Mouse (Mus musculus) myocyte (in vitro differentiated cells): Measurements from ENCODE around the gene Kif6. TPM values are rescaled to one million over a fixed set of nuclear protein-coding genes. Genes with fewer than 3 reads are reported as not detected.

Source experiments
- H3K27me3 ChIP-seq: one replicate; pipeline ENCODE4 v1.6.1; 2011; ENCODE audit not compliant: control insufficient read depth, insufficient read depth, insufficient read length
- H3K36me3 ChIP-seq: one replicate; pipeline ENCODE4 v1.6.1; 2011; ENCODE audit not compliant: control insufficient read depth, insufficient read depth
- H3K4me2 ChIP-seq: one replicate; pipeline ENCODE4 v1.6.1; 2011; ENCODE audit warnings: low read depth, control low read depth
- H3K4me3 ChIP-seq: one replicate; pipeline ENCODE4 v1.5.1; 2011; ENCODE audit warnings: mild to moderate bottlenecking, control low read depth, moderate library complexity
- H3K79me2 ChIP-seq: one replicate; pipeline ENCODE4 v1.6.1; 2011; ENCODE audit not compliant: control insufficient read depth, insufficient read depth
- H3ac ChIP-seq: one replicate; pipeline ENCODE4 v1.6.1; 2011; ENCODE audit not compliant: control insufficient read depth, insufficient read length
- CEBPB ChIP-seq: IDR thresholded peaks from 2 replicates; pipeline ENCODE4 v1.6.1; 2011; ENCODE audit warnings: mild to moderate bottlenecking, moderate library complexity; ENCODE audit not compliant: poor library complexity, insufficient read depth, severe bottlenecking
- E2F4 ChIP-seq: IDR thresholded peaks from one replicate; pipeline ENCODE4 v1.6.1; 2011; ENCODE audit warnings: mild to moderate bottlenecking, control low read depth, moderate library complexity; ENCODE audit not compliant: insufficient read depth
- MAX ChIP-seq: IDR thresholded peaks from one replicate; pipeline ENCODE4 v1.6.1; 2011; ENCODE audit warnings: low read depth, mild to moderate bottlenecking, control low read depth
- MYOD1 ChIP-seq, 3 experiments: IDR thresholded peaks; one replicate each; pipeline ENCODE4 v1.6.1; 2011; ENCODE audit warnings: control low read depth in 2 of 3, low read depth in 2 of 3, mild to moderate bottlenecking in 2 of 3, moderate library complexity in 1 of 3; ENCODE audit not compliant: insufficient read length in 2 of 3, control insufficient read depth in 1 of 3
- MYOG ChIP-seq, 3 experiments: IDR thresholded peaks; one replicate each; pipeline ENCODE4 v1.6.1; 2011; ENCODE audit warnings: control low read depth in 2 of 3, low read depth in 2 of 3, mild to moderate bottlenecking in 2 of 3; ENCODE audit not compliant: insufficient read length in 2 of 3, control insufficient read depth in 1 of 3, insufficient read depth in 1 of 3
- POLR2A ChIP-seq: IDR thresholded peaks from one replicate; pipeline ENCODE4 v1.6.1; 2011; ENCODE audit warnings: low read depth, mild to moderate bottlenecking, control low read depth, moderate library complexity; ENCODE audit not compliant: insufficient read length
- POLR2AphosphoS2 ChIP-seq: IDR thresholded peaks from one replicate; pipeline ENCODE4 v1.6.1; 2011; ENCODE audit warnings: low read depth, control low read depth; ENCODE audit not compliant: insufficient read length
- REST ChIP-seq: IDR thresholded peaks from one replicate; pipeline ENCODE4 v1.6.1; 2011; ENCODE audit warnings: mild to moderate bottlenecking, control low read depth, moderate library complexity; ENCODE audit not compliant: insufficient read depth, insufficient read length
- SRF ChIP-seq: IDR thresholded peaks from one replicate; pipeline ENCODE4 v1.6.1; 2011; ENCODE audit warnings: low read depth; ENCODE audit not compliant: control insufficient read depth, insufficient read length
- TCF12 ChIP-seq: IDR thresholded peaks from one replicate; pipeline ENCODE4 v1.6.1; 2011; ENCODE audit warnings: mild to moderate bottlenecking, control low read depth; ENCODE audit not compliant: poor library complexity, insufficient read depth, severe bottlenecking
- TCF3 ChIP-seq: IDR thresholded peaks from one replicate; pipeline ENCODE4 v1.6.1; 2011; ENCODE audit warnings: low read depth, control low read depth; ENCODE audit not compliant: insufficient read length
- USF1 ChIP-seq: IDR thresholded peaks from one replicate; pipeline ENCODE4 v1.6.1; 2011; ENCODE audit warnings: low read depth, mild to moderate bottlenecking, control low read depth, moderate library complexity
- polyA plus RNA-seq: library from polyadenylated mRNA; unstranded; fragments of >200 nt; fragmentation: generic; extraction: Trizol; gene quantifications from one replicate; pipeline ENCODE4 v1.2.1, GENCODE M21; 2012; ENCODE audit warnings: missing spikeins

The Kif6 gene
- polyA plus RNA-seq, 1 experiment = 0.07 TPM

- Histone ChIP-seq H3ac (no peak overlapping the region), H3K36me3 (no peaks in the 10 kb centered on the region), H3K79me2 (no peaks in the 10 kb centered on the region), H3K4me2 (no peak overlapping the region), H3K4me3 (no peak overlapping the region), H3K27me3 (no peaks in the 10 kb centered on the region)
- TF ChIP-seq MYOG (IDR thresholded peaks at IDR 0.05; ENCODE audit: control insufficient read depth in 1 of 3, insufficient read depth in 1 of 3, insufficient read length in 2 of 3, low read depth in 2 of 3) (no peak), USF1 (no peak), POLR2AphosphoS2 (no peak), MYOD1 (IDR thresholded peaks at IDR 0.05; ENCODE audit: control insufficient read depth in 1 of 3, insufficient read length in 2 of 3, low read depth in 2 of 3) (no peak), REST (no peak), POLR2A (no peak), E2F4 (no peak), SRF (no peak), TCF12 (no peak), MAX (no peak), TCF3 (no peak), CEBPB (no peak)
Measured at GRCm38 (mm10) chr17:49796116-49796515, 181.2 kb downstream of the Kif6 start.

GRCm38 (mm10) chr17:49799168-49799567, 184.2 kb downstream of the Kif6 start:
- Histone ChIP-seq H3ac (no peak overlapping the region), H3K4me3 (no peak overlapping the region), H3K4me2 (no peak overlapping the region), H3K27me3 (no peaks in the 10 kb centered on the region), H3K36me3 (no peaks in the 10 kb centered on the region), H3K79me2 (no peaks in the 10 kb centered on the region)
- no peak for TF ChIP-seq TCF12
- no peak for TF ChIP-seq TCF3
- TF ChIP-seq MYOD1 (IDR thresholded peaks at IDR 0.05; ENCODE audit: control insufficient read depth in 1 of 3, insufficient read length in 2 of 3, low read depth in 2 of 3) = no peak
- no peak for TF ChIP-seq MAX
- TF ChIP-seq REST = no peak
- TF ChIP-seq POLR2AphosphoS2 = no peak
- TF ChIP-seq USF1 = no peak
- TF ChIP-seq MYOG (IDR thresholded peaks at IDR 0.05; ENCODE audit: control insufficient read depth in 1 of 3, insufficient read depth in 1 of 3, insufficient read length in 2 of 3, low read depth in 2 of 3) = no peak
- no peak for TF ChIP-seq E2F4
- no peak for TF ChIP-seq POLR2A
- TF ChIP-seq SRF = no peak
- TF ChIP-seq CEBPB = no peak

GRCm38 (mm10) chr17:49800157-49800556, 185.2 kb downstream of the Kif6 start:
- TF ChIP-seq USF1 = no peak
- TF ChIP-seq TCF12 = no peak
- TF ChIP-seq MYOD1 (IDR thresholded peaks at IDR 0.05; ENCODE audit: control insufficient read depth in 1 of 3, insufficient read length in 2 of 3, low read depth in 2 of 3) = no peak
- no peak for TF ChIP-seq CEBPB
- no peak for TF ChIP-seq POLR2AphosphoS2
- TF ChIP-seq POLR2A = no peak
- TF ChIP-seq TCF3 = no peak
- no peak for TF ChIP-seq E2F4
- no peak for TF ChIP-seq MAX
- no peak for TF ChIP-seq MYOG (IDR thresholded peaks at IDR 0.05; ENCODE audit: control insufficient read depth in 1 of 3, insufficient read depth in 1 of 3, insufficient read length in 2 of 3, low read depth in 2 of 3)
- no peaks in the 10 kb centered on the region for H3K36me3 ChIP-seq
- H3K4me2 ChIP-seq = no peak overlapping the region
- H3ac ChIP-seq = no peak overlapping the region
- no peak overlapping the region for H3K4me3 ChIP-seq
- no peaks in the 10 kb centered on the region for H3K27me3 ChIP-seq
- no peaks in the 10 kb centered on the region for H3K79me2 ChIP-seq

GRCm38 (mm10) chr17:49807461-49807860, 192.5 kb downstream of the Kif6 start:
- no peak for TF ChIP-seq REST
- TF ChIP-seq MYOG (IDR thresholded peaks at IDR 0.05; ENCODE audit: control insufficient read depth in 1 of 3, insufficient read depth in 1 of 3, insufficient read length in 2 of 3, low read depth in 2 of 3) = no peak
- no peak for TF ChIP-seq USF1
- no peak for TF ChIP-seq E2F4
- no peak for TF ChIP-seq MYOD1 (IDR thresholded peaks at IDR 0.05; ENCODE audit: control insufficient read depth in 1 of 3, insufficient read length in 2 of 3, low read depth in 2 of 3)
- no peak for TF ChIP-seq TCF12
- TF ChIP-seq TCF3 = no peak
- no peak for TF ChIP-seq MAX
- TF ChIP-seq POLR2AphosphoS2 = no peak
- TF ChIP-seq CEBPB = no peak
- no peak for TF ChIP-seq POLR2A
- TF ChIP-seq SRF = no peak
- H3K79me2 ChIP-seq = no peaks in the 10 kb centered on the region
- no peak overlapping the region for H3ac ChIP-seq
- H3K4me2 ChIP-seq = no peak overlapping the region
- H3K36me3 ChIP-seq = no peaks in the 10 kb centered on the region
- no peak overlapping the region for H3K4me3 ChIP-seq
- H3K27me3 ChIP-seq = no peaks in the 10 kb centered on the region
